Mouse (Mus musculus) forebrain, embryonic 10.5 days (tissue): ENCODE measurements at regions not wholly inside any gene's neighbourhood (a gene's known extent, or its start where the extent isn't known, plus 50 kb on each side); places are given as distances from the start of the nearest gene placed in this dataset.

Experiments
- DNase-seq: peaks from one replicate; pipeline ENCODE4 v3.0.0-alpha.2; 2017; ENCODE audit warnings: low spot score; ENCODE audit errors: extremely low spot score
- H3K27ac ChIP-seq: fragments of 300-500 bp; sonication (generic); 2 replicates; pipeline ENCODE4 v1.5.1; 2016; ENCODE audit warnings: mild to moderate bottlenecking
- H3K27me3 ChIP-seq: fragments of 300-500 bp; sonication (generic); 2 replicates; pipeline ENCODE4 v1.6.1; 2016; ENCODE audit warnings: mild to moderate bottlenecking; ENCODE audit not compliant: poor library complexity, severe bottlenecking
- H3K36me3 ChIP-seq: fragments of 300-500 bp; sonication (generic); replicated peaks from 2 replicates; pipeline ENCODE4 v1.6.1; 2016; ENCODE audit warnings: mild to moderate bottlenecking, moderate library complexity
- H3K4me1 ChIP-seq: fragments of 300-500 bp; sonication (generic); 2 replicates; pipeline ENCODE4 v1.6.1; 2016
- H3K4me3 ChIP-seq: fragments of 300-500 bp; sonication (generic); 2 replicates; pipeline ENCODE4 v1.5.1; 2016; ENCODE audit warnings: mild to moderate bottlenecking, moderate library complexity
- H3K9me3 ChIP-seq: fragments of 300-500 bp; sonication (generic); 2 replicates; pipeline ENCODE4 v1.6.1; 2016; ENCODE audit warnings: mild to moderate bottlenecking, moderate library complexity
- WGBS: fragments of 180-500 bp; shearing (Covaris S2); methylation state at CpG from one replicate; pipeline ENCODE4 v1.1.7; 2016; 5-methylcytosine and 5-hydroxymethylcytosine counted together

DNA sequence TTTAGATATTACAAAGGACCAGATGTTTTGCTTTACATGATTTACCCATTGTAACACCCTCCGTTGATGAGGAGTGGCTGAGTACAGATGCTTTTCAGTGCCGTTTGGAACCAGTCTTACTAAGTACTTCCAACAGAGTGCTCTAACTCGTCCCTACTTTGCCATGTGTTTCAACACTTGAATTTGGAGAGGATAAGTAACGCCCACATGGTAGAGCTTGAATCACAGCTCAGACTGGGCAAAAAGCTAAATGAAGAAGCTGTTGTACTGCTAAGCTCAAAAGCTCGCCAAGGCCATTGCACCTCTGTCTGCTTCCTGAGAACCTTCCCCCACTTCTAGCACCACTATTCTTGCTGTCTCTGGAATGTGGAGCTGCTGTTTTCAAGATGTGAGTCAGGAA lies 471.1 kb downstream of the Nfib start:
- WGBS, result 88% methylated on average over 5 of the region's 5 CpGs
- no peak overlapping the region for H3K4me3 ChIP-seq
- no peaks in the 10 kb centered on the region for H3K36me3 ChIP-seq
- no peaks in the 10 kb centered on the region for H3K27me3 ChIP-seq
- no peak for DNase-seq
- H3K27ac ChIP-seq, result no peak overlapping the region
- peaks cover 12% of the 10 kb centered on the region; the same call in 1 of the 2 replicates for H3K9me3 ChIP-seq
- no peaks in the 10 kb centered on the region for H3K4me1 ChIP-seq

DNA sequence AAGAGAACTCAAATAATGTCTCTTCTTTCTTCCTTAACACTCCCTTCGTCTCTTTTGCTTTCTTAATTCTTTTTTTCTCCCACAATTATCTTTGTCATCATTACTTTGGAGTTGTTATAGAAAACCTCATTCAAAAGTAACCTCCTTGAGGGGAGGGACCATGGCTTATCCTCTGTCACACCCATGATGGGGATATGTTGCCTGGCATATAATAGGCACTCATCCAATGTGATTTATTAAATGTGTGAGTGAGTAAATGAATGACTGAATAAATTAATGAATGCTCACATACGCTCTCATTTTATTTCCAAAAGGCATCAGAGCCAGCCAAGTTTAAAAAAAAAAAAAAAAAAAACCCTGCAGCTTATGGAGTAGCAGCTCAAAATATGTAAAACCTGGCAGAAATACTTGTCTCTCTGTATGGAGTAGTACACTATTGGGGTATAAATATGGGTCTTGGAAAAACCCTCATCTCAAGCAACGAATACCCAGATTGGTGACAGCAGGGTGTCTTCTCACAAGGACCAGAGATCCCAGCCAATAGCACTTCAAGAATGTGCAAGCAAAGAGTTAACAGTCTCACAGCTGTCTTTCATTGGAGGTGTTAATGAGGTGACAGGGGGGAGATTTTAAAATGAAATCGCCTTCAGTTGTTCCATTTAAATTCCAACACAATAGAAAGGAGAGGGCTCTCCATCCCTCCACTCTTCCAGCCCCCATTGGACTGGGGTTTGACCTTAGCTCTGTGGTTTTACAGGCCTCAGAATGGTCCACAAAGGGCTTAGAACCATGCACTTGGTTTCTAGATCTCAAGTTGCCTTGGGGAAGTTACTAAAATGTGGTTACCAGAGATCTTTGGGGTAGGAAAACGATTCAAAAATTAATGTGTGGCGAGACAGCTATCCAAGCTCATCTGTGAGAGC lies 479.1 kb downstream of the Nfib start:
- Histone ChIP-seq H3K27me3 (no peaks in the 10 kb centered on the region), H3K36me3 (no peaks in the 10 kb centered on the region), H3K4me1 (peaks cover 6% of the 10 kb centered on the region), H3K4me3 (no peak overlapping the region), H3K27ac (no peak overlapping the region), H3K9me3 (no peaks in the 10 kb centered on the region)
- WGBS, result 70% methylated on average over 6 of the region's 6 CpGs
- no peak for DNase-seq

DNA sequence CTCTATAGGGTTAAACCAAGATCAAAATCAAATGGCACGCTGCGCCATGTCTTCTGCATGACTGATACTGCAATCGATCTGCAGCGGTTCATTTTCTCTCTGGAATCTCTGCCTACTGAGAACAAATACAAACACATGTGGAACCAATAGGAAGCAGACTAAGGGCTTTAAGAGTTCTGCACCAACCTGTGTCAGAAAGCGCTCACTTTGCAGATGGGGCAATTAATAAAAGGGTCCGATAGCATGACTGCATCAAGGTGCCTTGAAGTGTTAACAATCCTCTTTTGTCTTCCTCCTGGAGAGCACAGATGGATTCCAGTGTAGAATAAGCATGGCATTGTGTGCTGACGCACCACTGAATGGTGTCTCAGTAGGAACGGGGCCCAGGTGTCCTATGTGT lies 484.8 kb downstream of the Nfib start:
- peak overlapping the region; percentile 79 for H3K27ac ChIP-seq
- peaks cover 20% of the 10 kb centered on the region for H3K4me1 ChIP-seq
- 31% methylated on average over 8 of the region's 8 CpGs for WGBS
- no peak overlapping the region for H3K4me3 ChIP-seq
- H3K9me3 ChIP-seq, result no peaks in the 10 kb centered on the region
- no peaks in the 10 kb centered on the region for H3K36me3 ChIP-seq
- peak; percentile 26 for DNase-seq
- no peaks in the 10 kb centered on the region for H3K27me3 ChIP-seq

DNA sequence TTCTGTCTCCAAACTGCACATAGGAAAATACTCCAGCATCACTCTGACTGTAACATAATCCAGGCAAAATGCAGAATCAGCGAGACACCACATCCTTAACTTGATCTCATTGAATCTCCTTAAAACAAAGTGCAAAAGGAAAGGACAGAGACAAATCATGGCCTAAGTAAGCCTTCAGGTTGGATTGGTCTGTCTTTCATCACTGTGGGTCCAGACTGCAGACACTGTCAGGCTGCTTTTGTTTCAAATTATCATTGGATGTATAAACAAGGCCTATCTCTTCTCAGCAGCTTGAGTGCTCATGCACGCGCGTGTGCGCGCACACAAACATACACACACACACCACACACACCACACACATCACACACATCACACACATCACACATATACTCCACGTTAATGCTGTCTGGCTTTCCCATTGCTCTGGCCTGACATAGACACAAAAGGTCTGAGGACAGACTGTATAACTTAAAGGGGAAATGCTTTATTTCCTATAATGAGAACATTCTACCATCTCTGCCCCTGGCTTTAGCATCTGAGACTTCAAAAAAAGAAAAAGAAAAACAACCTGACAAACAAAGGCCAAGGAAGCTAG lies 485.3 kb downstream of the Nfib start:
- Histone ChIP-seq H3K4me3 (no peak overlapping the region), H3K36me3 (no peaks in the 10 kb centered on the region), H3K4me1 (peaks cover 20% of the 10 kb centered on the region), H3K27me3 (no peaks in the 10 kb centered on the region), H3K9me3 (no peaks in the 10 kb centered on the region), H3K27ac (peak overlapping the region; percentile 79)
- WGBS, result 79% methylated on average over 7 of the region's 7 CpGs
- no peak for DNase-seq

DNA sequence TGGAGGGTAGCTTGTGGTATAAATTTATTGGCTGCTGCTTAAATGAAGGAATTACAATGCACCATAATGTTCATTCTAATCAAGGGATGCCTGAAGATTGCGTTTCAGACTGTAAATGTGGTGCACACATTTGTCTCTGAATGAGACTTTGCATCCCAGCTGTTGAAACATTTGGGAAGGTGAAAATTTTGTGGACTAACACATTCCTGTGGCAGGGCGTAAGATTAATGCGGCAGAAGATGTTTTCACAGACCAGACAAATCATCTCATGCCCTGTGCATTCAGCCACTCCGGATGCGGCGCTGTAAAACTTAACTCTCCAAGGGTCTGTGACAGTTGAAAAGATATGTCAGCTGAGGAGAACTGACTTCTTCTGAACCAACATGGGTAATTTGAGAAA lies 486.9 kb downstream of the Nfib start:
- H3K4me3 ChIP-seq, result no peak overlapping the region
- peaks cover 20% of the 10 kb centered on the region for H3K4me1 ChIP-seq
- no peak overlapping the region for H3K27ac ChIP-seq
- no peaks in the 10 kb centered on the region for H3K9me3 ChIP-seq
- no peak for DNase-seq
- H3K27me3 ChIP-seq, result no peaks in the 10 kb centered on the region
- no peaks in the 10 kb centered on the region for H3K36me3 ChIP-seq
- WGBS, result 90% methylated on average over 6 of the region's 6 CpGs

DNA sequence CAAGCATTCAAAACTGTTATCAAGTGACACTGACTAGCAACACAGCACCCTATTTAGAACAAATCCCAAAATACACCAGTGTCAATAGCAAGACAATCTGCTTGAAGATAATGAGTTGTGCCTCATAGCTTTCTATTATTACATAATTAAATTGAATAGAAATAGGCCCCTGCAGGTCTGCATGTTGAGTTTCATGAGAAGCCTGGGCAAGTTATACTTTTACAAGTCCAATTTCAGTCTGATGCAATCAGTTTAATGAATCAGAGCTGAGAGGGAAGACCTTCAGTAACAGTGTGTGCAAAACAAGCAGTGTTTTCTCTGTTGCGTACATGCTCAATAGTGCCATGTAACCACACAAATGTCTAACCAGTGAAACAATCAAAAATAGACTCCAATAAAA lies 498.5 kb downstream of the Nfib start:
- Histone ChIP-seq H3K4me1 (no peaks in the 10 kb centered on the region), H3K36me3 (no peaks in the 10 kb centered on the region), H3K27ac (no peak overlapping the region), H3K4me3 (no peak overlapping the region), H3K9me3 (no peaks in the 10 kb centered on the region), H3K27me3 (no peaks in the 10 kb centered on the region)
- no peak for DNase-seq
- 97% methylated on average over 1 of the region's 1 CpGs for WGBS

DNA sequence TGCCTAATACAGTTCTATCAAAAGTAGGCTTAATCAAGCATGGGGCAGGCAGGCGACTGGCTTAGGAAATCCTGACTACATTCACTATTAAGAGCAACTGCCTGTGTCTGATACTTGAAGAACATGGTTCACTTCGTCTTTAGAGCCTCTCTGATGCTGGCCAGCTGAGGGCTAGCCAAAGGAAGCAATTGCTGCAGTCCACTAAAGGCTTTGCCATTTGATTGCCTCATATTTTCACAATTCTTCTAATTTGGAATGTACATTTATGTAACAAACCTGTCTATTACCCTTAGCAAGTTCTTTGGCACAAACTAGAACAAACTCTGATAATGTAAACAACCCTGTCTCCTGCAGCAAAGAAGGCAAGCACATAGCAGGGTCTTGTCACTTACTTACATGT lies 505.2 kb downstream of the Nfib start:
- no peak for DNase-seq
- H3K36me3 ChIP-seq, result no peaks in the 10 kb centered on the region
- WGBS, result 81% methylated on average over 2 of the region's 2 CpGs
- H3K27ac ChIP-seq, result no peak overlapping the region
- no peak overlapping the region for H3K4me3 ChIP-seq
- no peaks in the 10 kb centered on the region for H3K9me3 ChIP-seq
- H3K4me1 ChIP-seq, result no peaks in the 10 kb centered on the region
- no peaks in the 10 kb centered on the region for H3K27me3 ChIP-seq

DNA sequence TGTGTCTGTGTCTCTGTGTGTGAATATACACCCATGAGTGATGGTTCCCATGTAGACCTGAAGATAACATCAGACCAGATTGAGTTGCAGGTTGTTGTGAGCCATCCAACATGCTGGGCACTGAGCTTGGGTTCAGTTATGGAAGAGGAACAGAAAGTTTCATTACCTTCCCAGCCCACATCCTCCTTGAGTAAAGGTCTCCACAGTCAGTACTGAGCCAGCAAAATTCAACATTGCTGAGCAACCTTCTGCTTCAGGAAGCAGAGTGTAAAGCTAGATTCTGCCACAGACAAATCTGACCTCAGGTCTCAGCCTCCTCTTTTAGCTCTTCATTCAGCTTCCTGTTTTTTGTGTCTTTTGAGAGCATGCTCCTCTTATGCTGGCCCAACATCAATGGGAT lies 506.4 kb downstream of the Nfib start:
- Histone ChIP-seq H3K4me3 (no peak overlapping the region), H3K36me3 (no peaks in the 10 kb centered on the region), H3K9me3 (no peaks in the 10 kb centered on the region), H3K27ac (no peak overlapping the region), H3K4me1 (no peaks in the 10 kb centered on the region), H3K27me3 (no peaks in the 10 kb centered on the region)
- no peak for DNase-seq

DNA sequence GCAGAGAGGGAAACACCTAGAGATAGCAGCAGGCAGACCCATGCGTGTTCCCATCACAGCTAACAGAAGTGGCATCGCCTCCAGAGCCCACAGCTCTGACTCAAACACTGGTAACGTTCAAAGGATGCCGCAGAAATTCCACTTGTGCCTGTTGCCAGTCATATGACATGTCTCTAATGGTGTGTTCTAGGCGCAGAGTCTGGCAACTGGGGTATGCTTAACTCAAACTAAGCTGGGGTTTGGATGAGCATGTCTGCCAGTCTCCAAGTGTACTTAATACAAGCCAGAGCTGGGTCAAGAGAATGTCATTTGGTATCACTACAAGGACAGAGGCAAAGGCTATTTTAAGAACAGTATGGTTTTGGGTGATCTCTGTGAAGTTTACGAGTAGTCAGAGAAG lies 507.9 kb downstream of the Nfib start:
- no peaks in the 10 kb centered on the region for H3K9me3 ChIP-seq
- H3K4me1 ChIP-seq, result no peaks in the 10 kb centered on the region
- no peak for DNase-seq
- H3K36me3 ChIP-seq, result no peaks in the 10 kb centered on the region
- no peak overlapping the region for H3K27ac ChIP-seq
- 94% methylated on average over 6 of the region's 6 CpGs for WGBS
- H3K27me3 ChIP-seq, result no peaks in the 10 kb centered on the region
- no peak overlapping the region for H3K4me3 ChIP-seq

DNA sequence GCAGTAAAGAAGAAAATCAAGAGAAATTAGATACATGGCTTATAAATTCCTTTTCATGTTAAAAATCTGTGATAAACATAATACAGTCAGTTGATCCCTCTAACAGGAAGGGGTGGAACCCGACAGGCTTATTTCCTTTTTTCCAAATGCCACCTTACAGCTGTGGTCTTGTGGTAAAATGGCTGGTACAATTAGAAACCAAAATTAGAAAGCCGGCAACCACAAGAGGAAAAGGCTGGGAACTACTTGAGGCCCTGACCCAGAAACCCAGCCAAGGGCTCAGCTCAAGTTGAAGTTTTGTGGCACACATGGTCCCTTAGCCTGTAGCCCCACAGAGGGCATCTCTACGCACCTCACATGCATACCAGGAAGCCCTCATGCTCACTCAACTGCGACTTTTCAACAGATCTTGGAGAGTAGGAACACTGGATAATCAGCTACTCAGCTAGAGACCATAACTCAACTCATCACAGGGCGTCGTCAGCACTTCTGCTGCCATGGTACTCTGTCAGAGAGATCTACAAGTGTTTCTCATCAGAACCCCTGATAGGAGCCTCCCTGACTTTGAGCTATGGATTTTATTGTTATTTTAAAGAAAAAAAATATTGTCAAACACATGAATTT lies 509.4 kb downstream of the Nfib start:
- WGBS, result 91% methylated on average over 6 of the region's 6 CpGs
- H3K4me1 ChIP-seq, result no peaks in the 10 kb centered on the region
- H3K27ac ChIP-seq, result no peak overlapping the region
- no peak overlapping the region for H3K4me3 ChIP-seq
- H3K9me3 ChIP-seq, result no peaks in the 10 kb centered on the region
- no peaks in the 10 kb centered on the region for H3K36me3 ChIP-seq
- no peak for DNase-seq
- H3K27me3 ChIP-seq, result no peaks in the 10 kb centered on the region

DNA sequence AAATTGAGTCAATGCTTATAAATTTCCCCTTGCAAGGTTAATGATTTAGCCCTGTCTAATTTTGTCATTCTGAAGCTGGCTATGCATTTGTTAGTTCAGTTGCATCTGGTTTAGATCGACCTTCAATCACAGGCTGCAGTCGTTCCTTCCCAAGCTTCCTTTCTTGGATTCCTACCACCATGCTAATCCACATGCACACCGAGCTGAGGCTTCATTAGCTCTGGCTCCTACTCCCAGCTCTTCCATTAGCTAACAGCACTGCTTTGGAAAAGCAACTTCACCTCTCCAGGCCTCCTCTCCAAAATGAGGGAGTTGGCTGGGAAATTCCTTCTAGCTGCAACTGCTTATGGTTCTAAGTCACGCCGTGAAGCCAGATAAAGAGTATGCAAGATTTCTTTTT lies 511.6 kb downstream of the Nfib start:
- H3K27ac ChIP-seq, result no peak overlapping the region
- no peaks in the 10 kb centered on the region for H3K4me1 ChIP-seq
- H3K4me3 ChIP-seq, result no peak overlapping the region
- DNase-seq, result no peak
- WGBS, result 76% methylated on average over 5 of the region's 5 CpGs
- H3K36me3 ChIP-seq, result no peaks in the 10 kb centered on the region
- no peaks in the 10 kb centered on the region for H3K27me3 ChIP-seq
- no peaks in the 10 kb centered on the region for H3K9me3 ChIP-seq

DNA sequence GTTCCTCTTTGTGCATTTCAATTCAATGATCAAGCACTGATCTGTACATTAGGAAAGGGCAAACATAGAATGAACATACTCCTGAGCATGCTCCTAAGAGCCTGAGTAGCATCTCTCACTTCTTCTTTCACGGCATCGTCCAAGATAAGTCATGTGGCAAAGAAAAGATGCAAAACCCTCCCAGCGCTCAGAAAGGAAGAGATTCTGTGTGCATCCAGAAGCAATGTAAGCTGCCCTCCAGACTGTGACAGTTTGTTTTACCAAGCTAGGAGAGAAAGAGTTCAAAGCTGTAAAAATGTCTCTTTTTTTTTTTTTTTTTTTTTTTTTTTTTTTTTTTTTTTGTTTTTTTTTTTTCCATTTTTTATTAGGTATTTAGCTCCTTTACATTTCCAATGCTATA lies 518.7 kb downstream of the Nfib start:
- Histone ChIP-seq H3K27me3 (no peaks in the 10 kb centered on the region), H3K27ac (no peak overlapping the region), H3K36me3 (no peaks in the 10 kb centered on the region), H3K4me1 (no peaks in the 10 kb centered on the region), H3K9me3 (no peaks in the 10 kb centered on the region), H3K4me3 (no peak overlapping the region)
- no peak for DNase-seq
- 98% methylated on average over 3 of the region's 3 CpGs for WGBS

DNA sequence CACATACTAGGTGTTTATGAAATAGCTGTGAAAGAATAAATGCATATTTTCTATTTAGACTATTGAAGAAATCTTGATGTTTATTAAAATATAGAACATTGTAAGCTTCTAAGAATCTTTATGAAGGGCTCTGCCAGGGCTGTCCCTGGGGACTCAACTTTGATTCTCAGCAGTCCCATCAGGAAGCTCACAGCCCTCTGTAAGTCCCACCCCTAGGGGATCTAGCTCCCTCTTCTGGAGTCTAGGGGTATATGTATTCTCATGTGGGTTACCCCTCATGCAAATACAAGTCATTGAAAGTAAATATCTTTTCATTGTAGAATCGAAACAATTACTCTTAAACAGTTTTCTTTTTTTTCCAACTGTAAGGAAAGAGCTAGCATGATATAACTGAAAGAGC lies 521.6 kb downstream of the Nfib start:
- Histone ChIP-seq H3K36me3 (no peaks in the 10 kb centered on the region), H3K4me1 (no peaks in the 10 kb centered on the region), H3K9me3 (no peaks in the 10 kb centered on the region), H3K4me3 (no peak overlapping the region), H3K27ac (no peak overlapping the region), H3K27me3 (no peaks in the 10 kb centered on the region)
- 90% methylated on average over 1 of the region's 1 CpGs for WGBS
- no peak for DNase-seq
